15 mouse cellular contexts compared by ENCODE assay signal in the genomic region with DNA sequence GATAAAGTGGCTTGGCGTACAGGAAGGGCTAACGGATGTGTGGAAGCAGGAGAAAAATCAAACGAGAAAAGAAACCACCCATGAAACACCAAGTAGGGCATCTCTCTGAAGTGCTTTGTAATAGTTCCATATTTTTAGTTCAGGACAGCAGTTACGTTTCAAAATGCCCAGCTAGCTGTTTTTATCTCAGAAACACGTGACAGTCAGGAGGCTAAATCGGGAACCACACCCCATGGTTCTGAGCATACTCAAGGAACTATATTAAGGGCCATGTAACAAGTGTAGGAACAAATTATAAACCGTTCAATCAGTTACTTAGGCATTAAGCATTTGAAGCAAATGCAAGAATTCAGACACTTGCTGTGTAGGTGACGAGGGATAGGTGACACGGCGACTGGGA. TPM values are rescaled to one million over a fixed set of nuclear protein-coding genes. Genes with fewer than 3 reads are reported as not detected.
"Had no signal": no experiment of that assay in that cellular context is flagged by ENCODE, and none has a peak within 500 bp of the region (broad histone marks: within the 10 kb centered on the region; RNA-seq: fewer than 3 reads in every experiment).

No protein-coding gene starts in this region.

- H3K9me3 ChIP-seq: kidney, embryonic 15.5 days; limb, embryonic 15.5 days; liver, embryonic 12.5 days; midbrain, embryonic 10.5 days; neural tube, embryonic 12.5 days had no signal

- H3K4me1 ChIP-seq: kidney, embryonic 15.5 days; limb, embryonic 15.5 days; liver, embryonic 12.5 days; midbrain, embryonic 10.5 days; neural tube, embryonic 12.5 days had no signal

- H3K4me3 ChIP-seq: kidney, embryonic 15.5 days; left cerebral cortex, adult 2 months; limb, embryonic 15.5 days; liver, embryonic 12.5 days; midbrain, embryonic 10.5 days; neural tube, embryonic 12.5 days had no signal

- H3K36me3 ChIP-seq: kidney, embryonic 15.5 days; limb, embryonic 15.5 days; liver, embryonic 12.5 days; midbrain, embryonic 10.5 days; neural tube, embryonic 12.5 days had no signal

- ATAC-seq: liver, embryonic 12.5 days had no signal

- H3K27ac ChIP-seq: kidney, embryonic 15.5 days; left cerebral cortex, adult 2 months; limb, embryonic 15.5 days; liver, embryonic 12.5 days; midbrain, embryonic 10.5 days; neural tube, embryonic 12.5 days had no signal

- H3K27me3 ChIP-seq: kidney, embryonic 15.5 days; limb, embryonic 15.5 days; liver, embryonic 12.5 days; neural tube, embryonic 12.5 days had no signal

- DNase-seq: kidney, postnatal 14 days; lung, embryonic 14.5 days; lung, postnatal 10 days; lung, postnatal 4 days; midbrain, embryonic 14.5 days; spleen, adult 18-20 months; thymus, postnatal 14 days had no signal

RNA-seq across cellular contexts. Expression of a gene that starts 56.2 kb away (rescaled TPM):
- total RNA-seq: megakaryocyte, adult 5-6 weeks; neutrophil, adult 5-6 weeks had no signal
